Mouse (Mus musculus) layer of hippocampus, adult 8-10 months (tissue): Measurements from ENCODE around the gene Shkbp1. TPM values are rescaled to one million over a fixed set of nuclear protein-coding genes. Genes with fewer than 3 reads are reported as not detected.

Source experiments
- DNase-seq, 2 experiments: peaks; one replicate each; pipeline ENCODE4 v3.0.0; 2022; ENCODE audit warnings: low spot score in 2 of 2
- total RNA-seq, 4 experiments: library from RNA; stranded (reverse); gene quantifications; 2 replicates each; pipeline ENCODE4 v1.2.4; 2022

Gene Shkbp1
- 10 to 100 TPM; 29.6 to 49.1 (median 34.1) TPM for total RNA-seq

DNA sequence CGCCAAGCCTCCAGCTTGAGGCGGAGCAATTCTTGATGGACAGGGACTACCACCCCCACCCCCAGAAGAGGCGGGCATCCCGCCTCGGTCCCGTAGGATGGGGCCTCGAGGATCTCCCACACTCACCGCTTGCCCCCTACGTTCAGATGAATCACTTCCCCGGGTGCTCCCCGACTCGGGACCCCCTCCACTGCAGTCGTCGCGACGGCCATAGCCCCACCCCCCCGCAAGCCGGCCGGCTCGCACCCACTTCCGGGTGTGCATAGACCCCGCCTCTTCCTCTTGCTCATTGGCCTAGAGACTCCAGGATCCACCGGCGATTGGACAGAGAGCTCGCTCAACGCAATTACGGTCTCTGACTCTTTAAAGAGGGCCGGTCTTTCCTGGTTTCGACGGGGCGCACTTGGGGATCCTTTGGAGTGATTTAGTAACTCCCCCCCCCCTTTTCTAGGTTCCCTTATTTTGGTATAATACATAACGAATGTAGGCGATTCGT lies at the start of gene Shkbp1:
Gene Shkbp1 (minus strand): TSS at position 275 of the 496 bp plus-strand sequence.
- peak; percentile 78 to 80 for DNase-seq

DNA sequence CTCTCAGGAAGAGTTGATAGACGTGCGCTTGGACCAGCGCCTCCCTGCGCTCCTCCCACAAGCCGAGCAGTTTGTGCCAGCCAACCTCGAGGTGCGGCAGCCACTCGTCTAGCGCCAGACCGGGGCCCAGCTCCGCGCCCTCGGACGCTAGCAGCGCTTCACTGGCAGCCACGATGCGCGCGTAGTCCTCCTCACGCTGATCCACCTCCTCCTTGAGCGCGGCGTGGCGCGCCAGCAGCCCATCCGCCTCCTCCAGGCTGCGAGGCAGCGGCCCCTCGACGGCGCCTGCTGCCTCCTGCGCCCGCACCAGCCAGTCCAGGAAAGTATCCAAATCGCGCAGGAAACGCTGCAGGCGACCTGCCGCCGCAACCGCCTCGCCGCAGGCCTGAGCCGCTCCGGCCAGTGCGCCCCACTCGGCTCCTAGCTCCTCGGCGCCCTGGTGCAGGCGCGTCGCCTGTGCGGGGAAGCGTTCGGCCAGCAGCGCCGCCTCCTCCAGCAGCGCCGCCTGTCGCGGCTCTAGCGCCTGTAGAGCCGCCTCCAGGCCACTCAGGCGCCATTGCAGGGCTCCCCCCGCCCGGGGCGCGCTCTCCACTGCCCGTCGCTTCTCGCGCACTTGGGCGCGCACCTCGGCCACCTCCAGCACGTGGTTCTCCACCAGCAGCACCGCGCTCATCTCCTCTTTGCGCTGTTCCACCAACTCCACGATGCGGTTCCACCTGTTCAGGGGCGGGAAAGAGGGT lies 48.6 kb upstream of the Shkbp1 start:
- no peak for DNase-seq

DNA sequence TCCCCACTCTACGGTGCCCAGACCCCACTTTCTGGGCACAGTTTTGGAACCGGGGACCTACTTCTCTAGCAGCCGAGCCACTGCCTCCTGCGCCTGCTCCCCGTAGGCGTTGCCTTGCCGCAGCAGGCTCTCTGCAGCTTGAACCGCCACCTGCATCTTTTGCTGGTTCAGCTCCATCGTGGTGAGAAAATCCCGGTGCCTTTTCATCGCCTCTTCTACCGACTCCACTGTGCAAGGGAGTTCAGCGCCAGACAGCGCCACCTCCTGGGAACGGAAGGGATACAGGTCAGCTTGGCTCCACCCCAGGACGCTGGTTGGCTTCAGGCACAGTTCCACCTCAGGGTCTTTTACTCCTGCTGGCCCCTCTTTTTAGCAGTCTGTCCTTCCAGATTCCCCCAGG lies 46.9 kb upstream of the Shkbp1 start:
- peak; percentile 68 to 74 for DNase-seq

DNA sequence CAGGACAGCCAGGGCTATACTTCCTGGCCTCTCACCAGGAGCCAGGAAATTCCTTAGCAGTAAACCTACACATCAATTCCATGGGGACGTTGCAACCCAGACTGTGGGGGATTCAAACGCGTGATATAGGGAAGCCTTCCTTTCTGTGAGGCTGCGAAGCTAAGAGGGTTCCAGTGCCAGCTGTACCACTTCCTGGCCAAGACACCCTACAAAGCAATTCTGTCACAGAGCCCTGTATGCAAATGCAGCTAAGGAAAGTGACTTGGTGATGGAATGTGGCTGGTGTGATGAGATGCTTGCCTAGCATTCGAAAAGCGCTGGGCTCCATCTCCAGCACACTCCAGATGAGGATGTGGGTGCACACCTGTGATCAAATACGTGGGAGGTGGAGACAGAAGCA lies 44.7 kb upstream of the Shkbp1 start:
- no peak for DNase-seq

DNA sequence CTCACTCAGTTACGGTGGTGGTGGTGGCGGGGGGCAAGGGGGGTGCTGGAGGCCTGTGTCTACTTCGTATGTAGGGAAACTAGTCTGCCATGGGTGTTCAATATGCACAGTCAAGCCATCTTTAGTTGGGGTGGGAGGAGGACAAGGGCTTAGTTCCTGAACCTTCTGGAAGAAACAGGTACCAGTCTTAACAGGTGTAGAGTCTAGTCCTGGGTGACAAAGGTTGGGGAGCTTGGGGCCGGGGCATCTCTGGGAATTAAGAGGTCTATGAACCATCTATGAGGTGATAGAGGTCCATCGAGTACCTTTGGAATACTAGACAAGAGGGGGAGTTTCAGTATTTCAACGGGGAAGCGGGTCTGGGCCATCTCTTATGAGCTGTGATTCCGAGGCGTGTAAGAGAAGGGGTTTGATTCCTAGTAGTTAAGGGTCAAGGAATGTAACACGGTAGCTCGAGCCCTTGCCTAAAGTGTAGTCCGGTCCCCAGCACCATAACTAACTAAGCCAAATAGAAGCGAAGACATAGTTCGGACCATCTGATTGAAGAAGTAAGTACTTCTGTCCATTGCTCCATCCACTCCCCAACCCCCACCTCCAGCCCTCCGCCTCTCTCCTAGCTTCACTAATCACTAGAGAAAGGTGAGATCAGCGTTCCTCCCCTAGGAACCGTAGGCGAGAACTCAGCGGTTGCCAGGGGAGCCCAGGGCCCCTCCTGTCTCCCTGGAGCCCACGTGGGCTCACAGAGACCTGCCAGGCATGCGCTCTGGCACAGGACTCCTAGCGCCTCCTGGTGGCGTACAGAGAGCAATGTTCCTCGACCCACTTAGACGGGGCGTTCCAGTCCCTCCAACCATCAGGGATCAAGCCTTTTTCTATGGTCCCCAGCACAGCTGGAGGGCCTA lies 41.5 kb upstream of the Shkbp1 start:
- peak in 1 of 2 experiments; percentile 68 for DNase-seq

DNA sequence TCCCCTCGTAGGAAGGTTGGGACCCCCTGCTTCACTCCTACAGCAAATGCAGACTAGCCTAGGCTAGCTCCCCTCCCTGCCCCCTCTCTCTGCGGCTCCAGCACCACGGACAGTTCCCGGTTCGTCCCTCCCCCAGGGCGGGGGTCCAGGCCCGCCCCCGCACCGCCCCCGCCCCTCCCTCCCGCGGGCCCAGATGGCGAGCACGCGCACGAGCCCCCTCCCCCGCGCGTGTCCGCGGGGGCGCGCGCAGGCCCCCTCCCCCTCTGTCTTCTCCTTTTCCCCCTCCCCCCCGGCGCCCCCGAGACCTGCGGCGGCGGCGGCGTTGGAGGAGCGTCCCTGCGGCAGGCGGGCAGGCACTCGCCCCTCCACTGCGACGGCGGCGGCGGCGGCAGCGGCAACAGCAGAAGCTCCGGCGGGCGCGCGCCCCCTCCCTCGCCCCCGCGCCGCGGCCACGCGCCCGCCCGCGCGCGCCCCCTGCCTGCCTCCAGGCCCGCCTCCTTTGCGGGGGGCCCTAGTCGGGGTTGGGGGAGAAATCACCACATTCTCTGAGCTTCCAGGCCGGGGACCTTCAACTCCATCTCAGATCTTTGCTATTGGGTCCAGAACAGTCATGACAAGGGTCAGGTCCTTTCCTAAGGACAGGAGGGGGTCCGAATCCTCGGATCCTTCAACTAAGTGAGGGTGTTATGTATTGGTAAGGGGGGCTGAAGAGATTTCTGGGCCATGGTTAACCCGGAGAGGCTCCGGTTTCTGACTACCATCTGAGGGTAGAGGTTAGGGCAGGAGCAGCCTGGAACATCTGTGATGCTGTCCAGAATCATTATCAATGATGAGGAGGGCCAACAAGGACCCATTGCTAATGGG lies 40.6 kb upstream of the Shkbp1 start:
- DNase-seq = no peak

DNA sequence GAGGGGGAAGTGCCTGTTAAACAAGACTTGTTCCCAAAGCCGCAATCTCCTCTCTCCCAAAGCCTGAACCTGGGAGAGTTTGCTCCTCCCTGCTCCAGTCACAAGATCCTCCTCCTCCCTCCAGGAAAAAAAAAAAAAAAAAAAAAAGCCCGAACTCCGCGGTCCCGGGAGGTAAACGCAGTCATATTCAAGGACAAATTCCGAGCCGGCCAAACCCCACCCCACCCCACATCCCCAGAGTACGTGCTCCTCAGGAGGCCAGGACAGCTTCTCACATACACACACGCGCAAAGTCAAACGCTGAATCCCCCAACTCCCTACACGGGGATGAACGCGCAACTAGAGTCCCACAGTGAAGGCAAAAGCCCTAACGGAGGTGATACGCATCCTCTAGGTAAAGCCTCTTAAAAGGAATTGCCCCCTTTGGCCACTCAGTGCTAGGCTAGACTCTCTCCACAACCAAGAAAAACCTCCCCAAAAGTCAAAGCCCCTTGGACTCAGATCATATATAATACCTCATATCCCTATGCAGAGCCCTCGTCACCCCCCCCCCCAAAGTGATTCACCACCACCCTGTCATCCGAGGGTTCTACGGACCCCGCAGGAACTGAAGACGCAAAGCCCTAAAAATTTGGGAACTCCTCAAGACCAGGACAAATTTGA lies 39.8 kb upstream of the Shkbp1 start:
- DNase-seq = no peak

DNA sequence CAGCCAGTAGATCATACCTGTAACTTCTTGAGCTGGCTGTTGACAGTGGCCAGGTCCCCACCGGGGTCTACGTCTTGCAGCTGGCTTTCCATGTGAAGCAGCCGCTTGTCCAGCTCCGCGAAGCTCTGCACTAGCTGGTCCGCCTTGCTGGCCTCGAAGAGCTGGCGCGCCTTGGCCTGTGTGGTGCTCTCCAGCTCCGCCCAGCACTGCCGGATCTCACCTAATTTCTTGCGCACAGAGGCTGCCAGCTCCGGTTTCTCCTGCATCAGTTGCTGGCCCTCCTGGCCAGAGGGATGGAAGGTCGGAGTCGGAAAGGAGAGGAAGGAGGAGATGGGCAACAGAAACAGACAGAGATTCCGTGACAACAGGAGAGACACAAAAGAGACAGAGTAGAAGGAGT lies 35.6 kb upstream of the Shkbp1 start:
- no peak for DNase-seq

DNA sequence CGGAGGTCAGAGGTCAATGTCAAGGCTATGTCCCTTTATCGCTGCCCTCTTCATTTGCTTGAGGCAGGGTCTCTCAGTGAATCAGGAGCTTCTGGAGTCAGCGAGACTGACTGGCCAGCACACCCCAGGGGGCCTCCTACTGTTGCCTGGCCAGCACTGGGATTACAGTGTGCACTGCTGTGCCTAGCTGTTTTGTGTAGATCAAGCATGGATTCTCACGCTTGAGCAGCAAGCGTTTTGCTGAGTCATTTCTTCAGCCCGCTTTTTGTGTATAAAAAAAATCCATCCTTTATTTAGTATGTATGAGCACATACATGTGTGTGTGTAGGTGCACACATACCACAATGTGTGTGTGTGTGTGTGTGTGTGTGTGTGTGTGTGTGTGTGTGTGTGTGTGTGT lies 33.4 kb upstream of the Shkbp1 start:
- no peak for DNase-seq

DNA sequence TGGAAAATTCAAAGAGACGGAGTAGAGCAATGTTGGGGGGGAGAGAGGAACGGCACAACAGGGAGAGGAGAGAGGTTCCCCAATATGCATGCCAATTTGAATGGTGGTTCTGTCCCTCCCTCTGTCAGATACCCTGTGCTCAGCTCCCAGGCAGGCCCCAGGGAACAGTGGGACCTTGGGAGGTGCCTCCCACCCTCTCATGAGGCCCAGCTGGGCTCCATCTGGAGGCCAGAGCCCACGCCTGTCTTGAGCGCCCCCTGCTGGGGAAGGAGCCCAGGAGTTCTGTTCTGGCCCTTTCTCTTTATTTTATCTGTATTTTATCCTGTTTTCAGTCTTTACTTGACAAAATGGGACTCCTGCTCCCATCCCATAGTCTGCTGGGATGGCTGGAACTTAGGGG lies 28.9 kb upstream of the Shkbp1 start:
- no peak for DNase-seq

DNA sequence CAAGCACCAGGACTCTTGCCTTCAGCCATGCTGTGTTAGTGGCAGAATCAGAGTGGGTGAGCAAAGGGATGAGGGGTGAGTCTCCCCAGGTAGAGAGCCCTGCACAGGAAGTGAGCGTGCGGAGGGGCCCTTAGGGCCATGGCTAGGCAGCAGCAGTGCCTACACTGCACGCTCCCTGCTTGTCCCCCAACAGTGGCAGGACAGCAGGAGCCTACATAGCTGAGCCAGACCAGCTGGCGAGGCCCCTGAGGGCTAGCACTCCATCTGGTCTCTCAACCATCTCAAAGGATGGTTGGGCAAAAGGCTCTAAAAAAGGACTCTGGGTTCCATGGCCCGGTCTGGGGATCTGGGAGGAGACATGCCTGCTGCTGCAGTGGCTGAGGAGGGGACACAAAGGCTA lies 28.3 kb upstream of the Shkbp1 start:
- no peak for DNase-seq

DNA sequence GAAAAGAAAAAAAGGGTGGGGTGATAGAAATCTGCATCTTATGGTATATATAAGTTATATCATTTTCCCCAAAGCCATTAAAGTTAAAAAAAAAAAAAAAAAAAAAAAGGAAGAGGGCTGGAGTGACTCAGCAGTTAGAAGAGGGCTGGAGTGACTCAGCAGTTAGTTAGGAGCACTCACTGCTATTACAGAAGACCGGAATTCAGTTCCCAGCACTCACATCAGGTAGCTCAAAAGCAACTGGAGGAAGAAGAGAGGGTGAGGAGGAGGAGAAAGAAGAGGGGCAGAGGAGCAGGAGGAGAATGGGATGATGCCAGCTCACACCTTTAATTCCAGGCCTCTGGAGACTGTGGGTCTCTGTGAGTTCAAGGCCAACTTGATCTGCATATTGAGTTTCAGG lies 27.4 kb upstream of the Shkbp1 start:
- DNase-seq = no peak

DNA sequence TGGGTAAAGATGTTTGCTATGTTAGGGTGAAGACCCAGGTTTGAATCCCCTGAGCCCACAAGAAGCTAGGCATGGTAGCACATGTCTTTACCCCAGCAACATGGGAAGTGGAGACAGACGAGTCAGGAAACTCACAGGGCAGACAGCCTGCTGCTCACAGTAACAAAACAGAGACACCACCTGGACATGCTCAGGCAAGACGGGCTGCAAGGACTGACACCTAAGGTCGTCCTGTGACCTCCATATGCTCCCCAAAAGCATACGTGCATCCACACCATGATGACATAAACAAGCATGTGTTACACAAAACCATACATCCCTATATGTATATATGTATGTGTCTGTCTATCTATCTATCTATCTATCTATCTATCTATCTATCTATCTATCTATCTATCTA lies 25.7 kb upstream of the Shkbp1 start:
- no peak for DNase-seq

DNA sequence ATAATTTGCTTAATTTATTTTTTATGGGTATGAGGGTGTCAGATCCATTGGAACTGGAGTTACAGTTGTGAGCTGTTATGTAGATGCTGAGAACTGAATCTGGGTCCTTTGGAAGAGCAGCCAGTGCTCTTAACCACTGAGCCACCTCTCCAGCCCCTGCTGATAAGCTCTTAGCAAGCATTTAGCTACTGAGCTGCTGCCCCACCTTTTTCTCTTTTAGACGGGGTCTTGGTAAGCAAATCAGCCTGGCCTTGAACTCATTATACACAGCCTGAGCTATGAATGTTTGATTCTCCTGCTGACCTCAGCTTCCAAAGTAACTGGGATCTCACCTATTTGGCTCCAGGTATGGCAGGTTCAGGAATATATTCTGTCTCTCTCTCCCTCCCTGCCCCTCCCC lies 25.2 kb upstream of the Shkbp1 start:
- DNase-seq = no peak

DNA sequence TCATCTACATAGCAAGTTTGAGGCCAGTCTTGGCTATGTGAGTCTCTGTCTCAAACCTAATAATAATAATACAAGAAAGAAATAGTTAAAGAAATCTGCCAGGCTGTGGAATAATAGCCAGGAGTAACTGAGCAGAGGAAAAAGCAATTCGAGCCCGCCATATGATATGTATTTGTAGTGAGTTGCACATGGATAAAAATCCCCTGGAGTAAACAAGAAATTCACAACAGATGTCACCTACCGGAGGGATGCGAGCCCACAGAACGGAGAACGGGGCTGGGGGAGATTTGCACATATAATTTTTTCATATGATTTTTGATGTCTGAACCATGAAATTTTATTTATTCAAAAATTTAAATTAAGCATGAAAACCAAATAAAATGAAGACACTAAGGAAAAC lies 24.0 kb upstream of the Shkbp1 start:
- no peak for DNase-seq

DNA sequence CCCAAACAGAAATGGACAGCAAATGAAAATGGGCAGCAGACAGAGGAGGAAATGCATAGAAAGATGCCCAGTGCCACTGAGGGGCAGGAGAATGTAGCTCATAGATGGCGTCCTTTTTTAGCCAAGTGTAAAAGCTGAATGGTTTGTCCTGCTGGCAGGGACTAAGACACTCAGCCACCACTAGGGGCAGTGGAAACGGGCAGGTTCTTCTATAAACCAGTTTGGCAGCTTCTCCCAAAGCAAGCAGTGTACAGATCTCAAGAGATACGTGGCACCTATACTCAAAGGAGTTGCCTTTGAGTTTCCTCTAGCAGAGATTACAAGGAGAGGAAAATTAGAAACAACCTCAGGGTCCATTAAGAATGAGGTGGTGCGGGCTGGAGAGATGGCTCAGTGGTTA lies 22.6 kb upstream of the Shkbp1 start:
- no peak for DNase-seq

DNA sequence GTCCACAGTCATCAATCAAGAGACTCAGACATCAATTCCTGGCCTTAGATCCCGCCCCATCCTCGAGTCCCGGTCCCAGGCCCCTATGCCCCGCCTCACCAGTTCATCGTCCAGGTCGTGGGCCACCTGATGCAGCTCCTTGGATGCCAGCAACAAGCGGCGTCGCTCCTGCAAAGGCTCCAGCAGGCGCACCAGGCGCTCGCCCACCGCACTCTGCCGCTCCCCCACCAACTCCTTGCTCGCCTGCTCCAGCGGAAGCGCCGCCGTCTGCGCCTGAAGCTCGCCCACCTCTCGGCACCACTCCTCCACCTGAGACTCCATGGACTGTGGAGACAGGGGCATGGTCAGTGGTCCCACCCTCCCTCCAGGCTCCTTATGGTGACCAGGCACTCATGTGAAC lies 19.5 kb upstream of the Shkbp1 start:
- DNase-seq = no peak

DNA sequence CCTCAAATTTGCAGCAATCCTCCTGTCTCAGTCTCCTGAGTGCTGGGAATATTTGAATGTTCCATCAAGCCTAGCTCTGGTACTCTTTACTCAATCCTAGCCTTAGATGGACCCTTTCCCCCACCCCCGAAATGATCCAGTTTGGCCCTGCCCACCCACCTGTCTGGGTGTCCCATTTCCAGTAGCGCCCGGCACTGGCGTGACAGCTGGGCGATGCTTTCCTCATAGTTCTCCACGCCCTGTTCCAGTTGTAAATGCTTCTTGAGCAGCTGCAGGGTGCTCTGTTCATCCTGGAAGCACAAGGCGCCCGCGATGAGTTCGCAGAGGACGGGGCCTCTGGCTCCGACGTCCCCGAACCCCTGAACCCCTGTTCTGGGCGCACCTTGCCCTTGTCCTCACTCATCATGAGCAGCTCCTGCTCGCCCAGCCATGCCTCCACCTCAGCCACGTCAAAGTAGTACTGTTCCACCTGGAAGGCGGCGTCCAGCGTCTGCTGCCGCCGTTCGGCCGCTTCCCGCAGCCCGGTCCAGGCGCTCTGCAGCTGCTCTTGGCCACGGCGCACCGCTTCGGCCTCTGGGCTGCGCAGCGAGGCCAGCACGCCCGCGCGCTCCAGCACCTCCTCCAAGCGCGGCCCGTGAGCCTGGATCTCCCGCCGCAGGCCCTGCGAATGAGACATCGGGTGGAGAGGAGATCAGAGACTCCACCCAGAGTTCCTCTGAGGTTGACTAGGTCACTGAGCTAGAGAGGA lies 16.1 kb upstream of the Shkbp1 start:
- DNase-seq = no peak

DNA sequence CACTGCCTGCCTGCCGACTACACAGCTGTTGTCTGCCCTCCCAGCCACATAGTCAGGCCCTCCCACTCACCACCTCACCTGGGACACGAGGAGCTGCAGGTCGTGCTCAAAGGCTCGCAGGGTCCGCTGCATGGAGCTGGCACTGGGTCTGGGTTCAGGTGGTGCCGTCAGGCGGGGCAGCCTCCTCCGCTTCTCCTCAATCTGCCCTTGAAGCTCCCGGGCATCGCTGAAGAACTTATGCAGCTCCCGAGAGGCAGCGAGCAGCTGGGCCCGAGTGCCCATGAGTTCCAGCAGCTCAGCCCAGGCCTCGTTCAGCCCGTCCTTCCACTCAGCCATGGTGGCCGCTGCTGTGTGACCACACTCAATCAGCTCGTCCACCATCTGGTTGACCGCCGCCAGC lies 13.3 kb upstream of the Shkbp1 start:
- no peak for DNase-seq

DNA sequence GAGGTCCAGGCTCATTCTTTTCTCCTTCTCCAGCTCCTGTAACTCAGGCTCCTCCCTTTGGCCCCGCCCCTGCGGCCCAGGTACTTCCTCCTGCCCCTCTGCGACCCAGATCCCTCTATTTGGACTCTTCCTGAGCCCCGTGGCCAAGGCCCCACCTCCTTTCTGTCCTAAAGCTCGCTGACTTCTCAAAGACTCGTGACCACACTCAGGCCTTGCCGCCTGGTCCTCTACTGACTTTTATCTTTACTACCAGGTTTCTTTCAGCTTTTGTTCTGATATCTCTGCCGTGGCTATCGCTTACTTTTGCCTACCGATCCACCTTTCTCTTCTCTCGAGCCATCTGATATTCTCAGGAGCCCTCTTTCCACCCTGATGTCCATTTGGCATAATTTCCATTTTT lies 12.2 kb upstream of the Shkbp1 start:
- no peak for DNase-seq
